Mouse (Mus musculus): ENCODE data around the gene Fads3.

The Fads3 gene

DNA sequence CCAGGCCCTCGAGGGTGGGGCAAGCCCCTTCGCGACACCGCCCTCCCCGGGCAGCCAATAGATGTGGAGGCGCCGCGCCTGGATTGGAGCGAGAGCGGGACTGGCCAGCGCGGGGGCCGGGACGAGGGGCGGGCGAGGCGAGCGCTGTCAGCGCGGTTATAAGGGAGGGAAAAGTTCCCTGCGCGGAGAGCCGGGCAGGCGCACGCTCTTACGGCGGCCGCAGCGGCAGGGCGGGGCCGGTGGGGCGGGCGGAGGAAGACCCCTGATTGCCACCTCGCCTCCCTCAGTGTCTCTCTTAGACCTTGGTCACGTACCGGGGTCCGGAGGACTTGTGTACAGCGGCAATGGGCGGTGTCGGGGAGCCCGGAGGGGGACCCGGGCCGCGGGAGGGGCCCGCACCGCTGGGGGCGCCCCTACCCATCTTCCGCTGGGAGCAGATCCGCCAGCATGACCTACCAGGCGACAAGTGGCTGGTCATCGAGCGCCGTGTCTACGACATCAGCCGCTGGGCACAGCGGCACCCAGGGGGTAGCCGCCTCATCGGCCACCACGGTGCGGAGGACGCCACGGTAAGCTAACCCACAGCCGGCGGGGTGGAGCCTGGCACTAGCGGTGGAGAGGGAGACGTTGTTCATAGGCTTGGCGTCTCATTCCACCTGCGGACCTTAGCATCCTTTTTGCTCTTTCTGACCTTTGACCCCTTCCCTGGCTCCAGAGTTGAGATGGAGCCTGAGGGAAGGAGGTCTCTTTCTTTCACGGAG, at the start of gene Fads3:
Gene Fads3, plus strand, starts transcription at position 182 of the 761 bp plus-strand sequence.
- DNase-seq (ENCODE audit: low read depth) = peak; percentile 94

DNA sequence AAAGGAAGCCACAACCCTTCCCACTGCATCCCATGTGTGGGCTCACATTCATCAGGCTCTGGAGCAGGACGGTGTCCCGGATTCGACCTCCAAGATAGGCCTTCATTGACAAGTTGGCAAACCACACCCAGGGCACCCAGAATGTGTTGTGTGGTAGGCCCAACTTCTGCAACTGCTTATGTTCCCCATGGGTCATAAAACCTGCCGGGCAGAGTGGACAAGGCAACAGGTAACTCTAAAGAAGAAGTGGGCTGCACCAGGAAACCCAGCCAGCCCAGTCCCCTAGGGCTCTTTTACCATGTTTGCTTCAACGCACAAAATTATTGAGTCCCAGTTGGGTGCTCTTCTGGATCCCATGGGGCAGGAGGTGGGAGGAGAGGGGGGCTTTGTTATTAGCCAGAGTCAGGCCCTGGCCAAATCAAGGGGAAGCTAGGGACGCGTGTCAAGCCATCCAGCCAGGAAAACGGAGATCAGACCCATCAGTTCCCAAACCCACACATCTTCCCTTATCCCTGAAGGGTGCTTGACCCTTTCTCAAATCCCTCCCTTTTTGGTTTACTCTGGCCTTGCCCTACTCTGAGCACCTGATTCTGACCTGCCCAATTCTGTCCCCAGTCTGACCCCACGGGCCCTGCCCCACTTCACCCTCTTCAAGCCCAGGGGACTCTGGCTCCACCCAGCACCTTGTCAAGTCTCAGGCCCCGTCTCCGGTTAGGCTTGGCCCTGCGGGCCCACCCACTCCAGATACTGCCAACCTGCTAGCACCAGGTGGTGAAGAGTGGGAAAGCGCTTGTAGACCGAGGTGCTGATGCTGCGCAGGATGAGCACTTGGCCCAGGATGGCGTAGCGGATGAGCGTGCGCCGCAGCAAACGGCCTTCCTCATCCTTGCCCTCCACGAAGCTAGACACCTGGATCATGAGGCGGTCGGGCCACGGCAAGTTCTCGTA, 49.1 kb upstream of the Fads3 start:
- no peak for DNase-seq (ENCODE audit: low read depth)

DNA sequence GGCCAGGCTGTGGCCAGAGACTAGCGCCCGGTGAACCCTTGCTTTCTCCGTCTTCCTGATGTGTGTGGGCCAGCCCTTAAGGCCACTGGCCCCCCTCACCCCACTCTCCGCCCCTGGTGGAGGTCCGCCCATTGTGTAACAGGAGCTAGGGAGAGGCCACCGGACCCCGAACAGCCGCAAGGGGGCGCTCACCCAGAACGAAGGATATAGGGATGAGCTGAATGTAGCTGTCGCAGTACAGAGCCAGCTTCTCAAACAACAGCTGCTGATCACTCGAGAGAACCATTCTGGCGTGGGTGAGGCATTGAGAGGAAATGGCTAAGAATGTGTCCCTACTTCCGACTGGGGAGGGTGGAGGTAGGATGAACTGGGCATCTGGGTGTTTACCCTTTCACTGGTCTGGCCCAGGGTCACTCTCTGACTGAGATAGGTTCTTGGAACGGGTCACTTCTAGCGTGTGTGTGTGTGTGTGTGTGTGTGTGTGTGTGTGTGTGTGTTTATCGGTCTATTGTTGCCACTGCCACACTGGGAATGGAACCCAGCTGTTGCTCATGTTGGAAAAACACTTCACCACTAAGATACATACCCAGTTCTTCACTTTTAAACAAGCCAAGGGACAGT, 48.2 kb upstream of the Fads3 start:
- DNase-seq (ENCODE audit: low read depth) = peak; percentile 79

DNA sequence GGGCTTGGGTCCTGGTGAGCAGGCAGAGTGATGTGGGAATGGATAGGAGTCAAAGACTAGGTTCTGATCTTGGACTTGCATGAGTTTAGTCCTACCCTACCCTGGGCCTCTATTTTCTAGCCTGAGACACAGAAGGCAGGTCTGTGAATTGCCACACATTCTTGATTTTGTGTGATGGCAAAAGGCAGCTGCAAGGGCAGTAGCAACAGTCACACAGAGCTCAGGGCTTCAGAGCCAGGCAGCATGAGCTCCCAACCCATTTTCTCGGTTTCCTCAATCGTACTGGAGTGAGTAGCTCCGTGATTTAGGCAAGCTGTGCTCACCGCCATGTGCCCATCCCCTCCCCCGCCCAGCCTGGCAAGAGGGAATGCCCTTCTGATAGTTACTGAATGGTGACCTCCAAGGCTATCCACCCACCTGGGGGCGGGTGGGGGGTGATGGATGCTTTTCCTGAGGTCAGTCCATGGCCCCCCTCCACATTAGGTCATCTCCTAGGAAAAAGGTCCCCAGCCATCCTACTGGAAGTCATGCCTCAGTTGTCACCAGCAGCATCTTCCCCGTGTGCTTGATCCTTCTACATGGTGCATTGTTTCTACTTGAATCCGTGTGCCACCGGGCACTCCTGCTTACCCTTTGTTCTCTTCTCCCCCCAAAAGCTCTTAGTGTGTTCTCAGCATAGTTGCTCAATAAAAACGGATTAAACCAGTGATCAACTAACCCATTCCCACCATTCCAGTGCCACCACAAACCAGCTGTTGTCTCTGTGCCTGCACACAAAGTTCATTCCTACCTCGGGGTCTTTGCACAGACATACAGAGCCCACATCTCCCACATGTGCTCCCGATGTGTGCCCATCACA, 43.9 kb upstream of the Fads3 start:
- DNase-seq (ENCODE audit: low read depth) = no peak

DNA sequence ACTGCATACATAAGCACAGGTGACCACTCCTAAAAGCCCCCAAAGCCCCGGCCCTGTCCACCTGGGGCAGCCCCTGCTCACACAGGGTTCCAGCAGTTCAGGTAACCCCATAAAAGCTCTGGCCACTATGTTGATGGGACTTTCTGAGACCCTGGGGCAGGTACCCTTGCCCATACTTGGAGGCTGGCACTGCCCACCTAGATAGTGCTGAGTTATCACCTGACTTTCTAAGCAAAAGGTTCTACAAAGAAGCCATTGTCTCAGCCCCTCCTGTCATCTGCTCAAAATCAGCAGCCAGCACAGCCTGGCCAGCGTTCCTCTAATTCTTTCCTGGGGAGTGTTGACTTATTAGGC, 43.3 kb upstream of the Fads3 start:
- no peak for DNase-seq (ENCODE audit: low read depth)

DNA sequence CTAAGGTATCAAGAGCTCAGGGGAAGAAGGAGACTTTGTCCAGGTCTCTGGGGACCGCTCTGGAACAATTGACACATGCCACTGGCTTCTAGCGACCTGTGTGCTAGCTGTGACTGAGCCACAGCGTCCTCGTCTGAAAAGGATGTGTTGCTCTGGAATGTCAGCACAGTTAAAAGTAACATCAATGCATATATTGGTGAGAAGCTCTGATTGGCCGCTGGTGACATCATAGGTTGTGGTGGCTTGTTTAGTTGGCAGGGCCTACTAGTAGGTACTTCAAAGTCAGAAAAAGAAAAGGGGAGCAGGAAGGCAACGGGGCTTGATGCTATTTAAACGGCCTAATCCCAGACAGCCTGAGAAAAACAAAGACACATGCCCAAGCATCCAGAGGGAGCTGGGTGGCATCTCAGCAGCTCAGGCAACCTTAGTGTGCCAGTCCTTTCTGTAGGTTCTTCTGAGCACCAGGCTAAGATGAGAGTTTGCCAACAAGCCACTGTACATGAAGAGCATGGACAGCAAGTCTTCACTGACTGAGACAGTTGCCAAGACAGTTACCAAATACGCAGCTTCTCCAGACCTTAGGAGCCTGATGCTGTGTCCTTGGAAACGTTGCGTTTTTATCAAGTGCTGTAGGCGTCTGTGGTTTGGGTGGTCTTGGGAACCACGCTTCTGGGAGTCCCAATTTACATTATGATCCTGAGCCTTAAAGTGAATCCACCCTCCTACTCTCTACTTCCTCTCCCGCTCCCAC, 42.5 kb upstream of the Fads3 start:
- DNase-seq (ENCODE audit: low read depth) = no peak

DNA sequence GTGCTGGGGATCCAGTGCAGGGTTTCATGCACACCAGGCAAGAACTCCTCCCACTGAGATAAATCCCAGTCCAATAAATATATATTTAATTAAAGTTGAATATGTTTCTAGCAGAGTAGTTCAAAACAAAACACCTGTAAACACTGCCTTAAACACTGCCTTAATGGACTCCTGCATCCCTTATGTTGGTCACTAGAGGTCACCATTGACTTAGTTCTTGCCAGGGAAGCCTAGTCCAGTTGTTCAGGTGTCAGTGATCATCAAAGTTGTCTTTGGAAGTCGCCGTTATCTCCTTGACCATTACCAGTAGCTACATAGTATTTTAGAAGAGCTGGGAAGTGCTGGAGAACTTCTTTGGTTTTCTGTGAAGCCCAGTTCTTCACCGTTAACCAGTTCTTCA, 41.0 kb upstream of the Fads3 start:
- peak; percentile 83 for DNase-seq (ENCODE audit: low read depth)

DNA sequence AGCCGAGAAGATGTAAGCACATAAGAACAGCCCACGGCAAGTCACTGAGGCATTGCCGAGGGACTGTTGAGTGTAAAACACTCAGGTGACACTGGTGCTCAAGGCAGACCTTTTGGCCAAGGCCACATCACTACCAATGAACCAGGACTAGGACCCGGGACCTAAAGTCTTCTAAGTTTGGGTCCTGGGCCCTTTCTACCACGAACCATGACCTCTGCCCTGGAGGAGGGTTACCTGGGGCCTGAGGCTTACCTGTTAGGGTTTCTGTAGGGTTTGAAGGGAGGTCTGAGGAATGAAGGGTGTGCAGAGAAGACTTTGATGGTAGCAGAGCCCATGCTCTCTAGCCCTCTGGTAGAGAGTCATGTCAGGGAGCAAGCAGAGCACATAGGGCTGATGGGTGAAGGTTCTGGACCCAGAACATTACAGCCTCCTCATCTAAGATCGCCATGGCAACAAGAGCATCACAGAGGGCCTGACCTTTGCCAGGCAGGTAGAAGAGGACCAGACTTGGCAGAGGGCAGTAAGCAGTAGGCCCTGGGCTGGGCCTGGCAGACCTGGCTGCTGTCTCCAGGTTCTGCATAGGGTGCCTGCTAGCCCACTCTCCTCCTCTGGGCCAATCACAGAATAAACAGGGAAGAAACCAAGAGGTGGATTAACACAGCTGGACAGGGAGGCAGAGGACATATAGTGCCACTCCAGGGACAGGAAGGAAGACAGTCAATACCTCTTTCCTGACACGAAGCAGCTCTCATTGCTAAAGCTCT, 40.0 kb upstream of the Fads3 start, which contains the start of the genes Best1 and Rab3il1:
Gene Best1, minus strand, starts transcription at position 428 of the 764 bp plus-strand sequence.
Gene Rab3il1, plus strand, starts transcription at position 464 of the 764 bp plus-strand sequence.
- DNase-seq (ENCODE audit: low read depth) = no peak

DNA sequence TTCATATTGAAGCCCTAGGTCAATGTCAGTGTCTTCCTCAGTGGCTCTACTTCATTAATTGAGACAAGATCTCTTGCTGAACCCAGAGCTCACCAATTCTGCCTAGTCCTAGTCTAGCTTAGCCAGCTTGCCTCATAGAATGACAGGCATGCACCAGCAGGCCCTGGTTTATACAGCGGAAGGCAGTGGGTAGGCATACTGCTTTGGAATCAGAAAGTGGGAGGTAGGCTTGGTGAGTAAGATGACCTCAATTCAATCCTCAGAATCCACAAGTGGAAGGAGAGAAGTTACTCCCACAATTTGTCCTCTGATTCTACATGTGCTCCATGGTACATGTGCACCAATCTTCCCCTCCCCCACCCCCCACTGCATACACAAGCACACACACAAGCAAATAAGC, 37.7 kb upstream of the Fads3 start:
- no peak for DNase-seq (ENCODE audit: low read depth)

DNA sequence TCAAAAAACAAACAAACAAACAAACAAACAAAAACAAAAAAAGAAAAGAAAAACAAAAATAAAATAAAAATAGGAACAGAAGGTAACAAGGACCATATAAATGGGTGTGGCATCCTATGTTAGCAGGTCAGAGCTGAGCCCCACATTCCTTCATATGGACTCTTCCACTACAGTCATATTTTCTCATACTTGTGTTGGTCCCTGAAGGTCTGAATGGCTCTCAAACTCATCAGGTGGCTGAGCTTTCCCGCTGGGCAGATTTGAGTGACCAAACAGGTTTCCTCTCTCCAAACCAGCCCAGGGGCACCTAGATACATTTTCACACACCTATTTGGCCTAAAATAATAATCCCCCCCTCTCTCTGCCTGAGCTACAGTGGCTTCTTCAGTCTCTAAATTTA, 30.0 kb upstream of the Fads3 start:
- DNase-seq (ENCODE audit: low read depth) = no peak

DNA sequence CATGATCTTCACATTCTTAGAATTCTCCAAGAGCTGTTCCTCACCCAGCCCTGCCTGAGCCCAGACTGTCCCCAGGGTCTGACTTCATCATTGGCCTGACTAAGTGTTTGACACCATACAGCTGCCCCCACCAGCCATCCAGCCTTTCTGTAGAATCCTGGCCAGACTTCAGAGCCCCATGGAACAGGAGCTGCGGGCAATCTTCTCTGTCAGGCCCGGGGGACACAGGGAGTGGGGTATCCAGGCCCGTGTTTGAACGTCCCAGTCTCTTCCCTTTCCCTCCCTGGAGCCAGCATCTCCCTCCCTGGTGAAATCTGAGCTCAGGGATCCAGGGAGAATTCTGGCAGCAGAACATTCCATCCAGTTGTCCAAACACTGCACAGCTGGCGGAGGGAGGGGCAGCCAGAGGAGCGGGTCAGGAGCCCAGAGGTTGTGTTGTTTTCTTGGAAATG, 28.5 kb upstream of the Fads3 start:
- DNase-seq (ENCODE audit: low read depth) = peak; percentile 92

DNA sequence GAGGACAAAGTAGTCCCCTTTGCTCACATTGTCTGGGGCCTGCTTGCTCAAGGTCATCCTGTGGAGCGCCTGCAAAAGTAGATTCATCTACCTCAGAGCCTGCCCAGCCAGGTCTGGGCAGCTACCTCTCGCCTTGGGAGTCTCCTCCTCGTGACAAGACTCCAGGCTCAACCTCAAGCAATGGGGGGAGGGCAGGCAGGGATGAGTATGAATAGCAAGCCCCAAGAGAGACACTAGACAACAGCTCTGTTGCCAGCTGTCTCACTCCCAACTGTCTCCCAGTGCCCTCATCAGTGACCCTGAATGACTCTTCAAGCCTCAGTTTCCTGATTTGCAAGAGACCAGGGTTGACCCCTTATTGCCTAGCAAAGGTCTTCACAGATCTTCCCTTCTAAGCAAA, 28.0 kb upstream of the Fads3 start:
- DNase-seq (ENCODE audit: low read depth) = peak; percentile 81

DNA sequence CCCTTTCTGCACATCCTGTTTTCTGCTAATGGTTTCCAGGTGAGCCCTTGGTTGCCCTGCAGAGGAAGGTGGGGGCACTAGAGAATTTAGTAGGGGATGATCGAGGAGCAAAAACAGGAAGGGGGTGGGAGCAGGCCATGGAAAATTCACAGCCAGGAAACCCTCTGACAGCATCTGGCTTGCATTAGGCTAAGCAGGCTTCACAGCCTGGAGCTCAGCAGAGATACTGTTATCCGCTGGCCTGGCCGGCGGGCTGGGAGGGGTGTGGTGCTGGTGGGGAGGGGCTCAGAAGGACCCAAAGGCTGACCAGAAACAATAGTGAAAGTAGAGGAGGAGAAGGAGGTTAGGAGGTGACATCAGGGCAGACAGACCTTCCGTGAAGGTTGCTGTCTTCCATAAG, 27.5 kb upstream of the Fads3 start:
- peak; percentile 89 for DNase-seq (ENCODE audit: low read depth)

DNA sequence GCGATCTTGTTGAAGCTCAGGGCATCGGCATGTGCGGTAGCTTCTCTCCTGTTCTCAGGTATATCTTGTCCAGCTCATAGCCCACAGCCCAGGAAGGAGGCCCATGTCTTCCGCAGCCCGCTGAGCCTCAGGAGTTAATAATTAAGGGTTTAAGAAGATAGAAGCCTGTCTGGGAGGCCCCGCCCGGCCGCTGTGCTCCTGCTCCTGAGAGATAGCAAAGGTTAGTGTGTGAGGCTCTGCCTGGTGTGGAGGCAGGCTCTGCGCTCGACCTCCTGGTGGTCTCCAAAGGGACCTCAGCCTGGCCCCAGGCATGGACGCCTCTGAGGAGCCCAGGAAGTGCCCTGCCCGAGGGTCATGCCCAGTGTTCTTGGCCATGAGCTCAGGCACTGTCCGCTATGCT, 26.5 kb upstream of the Fads3 start:
- no peak for DNase-seq (ENCODE audit: low read depth)

DNA sequence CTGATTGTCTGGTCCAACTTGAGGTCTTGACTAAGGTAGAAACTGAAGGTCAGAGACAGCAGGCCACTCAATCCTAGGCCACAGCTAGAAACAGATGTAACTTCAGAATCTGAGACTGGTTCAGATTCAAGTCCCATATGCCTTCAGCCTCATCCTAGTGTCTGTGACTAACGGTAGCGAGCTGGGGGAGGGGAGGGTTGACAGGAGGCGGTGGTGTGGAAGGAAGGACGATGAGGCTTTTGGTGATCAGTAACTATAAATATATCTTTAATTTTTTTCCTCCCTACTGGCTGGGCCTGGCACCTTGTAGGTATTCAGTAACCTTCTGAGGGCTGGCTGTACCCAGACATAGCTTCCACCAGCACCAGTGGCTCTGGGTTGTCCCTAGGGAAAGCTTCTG, 25.9 kb upstream of the Fads3 start:
- DNase-seq (ENCODE audit: low read depth) = no peak

DNA sequence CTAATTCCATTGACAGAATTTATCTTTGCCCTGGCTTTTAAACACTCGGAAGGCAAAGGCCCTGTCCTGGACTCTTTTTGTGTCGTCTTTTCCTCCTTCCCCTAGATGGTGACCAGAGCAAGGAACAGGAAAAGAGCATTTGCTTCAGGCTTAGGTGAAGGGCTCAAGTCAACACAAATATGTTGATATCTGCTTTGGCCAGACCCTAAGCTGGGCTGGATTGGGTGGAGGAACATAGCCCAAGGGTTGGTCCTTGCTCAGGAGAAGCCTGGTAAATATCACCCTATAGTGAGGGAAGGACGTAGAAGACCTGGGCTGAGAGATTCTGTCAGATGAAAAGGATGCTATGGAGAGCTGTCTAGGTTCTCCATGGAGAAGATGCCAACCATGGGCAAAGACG, 25.2 kb upstream of the Fads3 start:
- no peak for DNase-seq (ENCODE audit: low read depth)

DNA sequence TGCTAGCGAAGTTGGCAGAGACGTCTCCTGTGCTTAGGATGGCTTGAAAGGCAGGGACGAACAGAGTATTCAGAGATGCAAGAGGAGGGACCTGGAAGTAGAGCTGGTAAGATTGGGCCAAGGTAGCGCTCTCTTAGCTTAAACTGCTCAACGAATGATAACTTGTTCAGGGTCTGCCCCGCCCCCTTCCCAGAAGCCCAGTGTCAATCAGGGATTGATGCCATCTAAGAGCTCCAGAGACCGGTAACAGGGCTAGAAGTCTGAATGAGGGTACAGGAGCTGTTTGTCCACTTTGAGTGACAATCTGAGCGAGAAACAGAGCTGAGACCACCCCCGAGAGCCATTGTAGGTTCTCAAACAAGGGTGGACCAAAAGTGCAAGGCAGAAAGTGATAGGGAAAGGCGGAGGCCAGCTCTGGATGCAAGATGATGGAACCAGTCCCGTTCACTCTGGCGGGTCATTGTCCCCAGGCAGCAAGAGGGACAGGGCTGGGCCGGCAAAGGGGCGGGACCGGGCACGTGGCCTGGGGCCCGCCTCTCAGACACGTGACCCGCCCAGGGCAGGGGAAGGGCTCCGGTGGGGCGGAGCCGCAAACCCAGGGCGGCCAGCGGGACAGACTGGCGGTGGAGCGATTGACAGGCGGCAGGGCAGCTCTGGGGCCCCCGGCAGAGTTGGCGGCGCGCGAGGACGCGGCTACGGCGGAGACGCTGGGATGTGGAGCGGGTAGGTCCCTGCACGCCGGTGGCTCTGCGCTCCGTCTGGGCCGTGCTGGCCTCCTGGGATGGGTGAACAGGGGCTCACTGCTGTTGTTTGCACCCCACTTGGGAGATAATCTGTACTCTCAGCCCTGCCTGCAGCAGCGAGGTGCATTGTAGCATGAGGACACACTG, 23.5 kb upstream of the Fads3 start:
- DNase-seq (ENCODE audit: low read depth) = no peak

DNA sequence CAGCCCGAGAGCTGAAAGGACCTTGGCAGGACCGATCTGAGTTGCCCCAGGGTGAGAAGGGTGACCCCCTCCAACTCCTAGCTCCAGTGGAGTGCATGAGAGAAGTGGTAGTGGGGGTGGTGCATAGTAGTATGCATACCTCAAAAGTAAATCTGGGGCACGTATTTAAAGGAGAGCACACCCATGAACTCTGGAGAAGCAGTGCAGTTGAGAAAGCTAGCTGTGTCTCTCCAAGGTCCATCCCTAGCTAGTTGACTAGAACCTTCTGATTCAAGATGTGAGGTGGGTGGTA, 22.9 kb upstream of the Fads3 start:
- no peak for DNase-seq (ENCODE audit: low read depth)

DNA sequence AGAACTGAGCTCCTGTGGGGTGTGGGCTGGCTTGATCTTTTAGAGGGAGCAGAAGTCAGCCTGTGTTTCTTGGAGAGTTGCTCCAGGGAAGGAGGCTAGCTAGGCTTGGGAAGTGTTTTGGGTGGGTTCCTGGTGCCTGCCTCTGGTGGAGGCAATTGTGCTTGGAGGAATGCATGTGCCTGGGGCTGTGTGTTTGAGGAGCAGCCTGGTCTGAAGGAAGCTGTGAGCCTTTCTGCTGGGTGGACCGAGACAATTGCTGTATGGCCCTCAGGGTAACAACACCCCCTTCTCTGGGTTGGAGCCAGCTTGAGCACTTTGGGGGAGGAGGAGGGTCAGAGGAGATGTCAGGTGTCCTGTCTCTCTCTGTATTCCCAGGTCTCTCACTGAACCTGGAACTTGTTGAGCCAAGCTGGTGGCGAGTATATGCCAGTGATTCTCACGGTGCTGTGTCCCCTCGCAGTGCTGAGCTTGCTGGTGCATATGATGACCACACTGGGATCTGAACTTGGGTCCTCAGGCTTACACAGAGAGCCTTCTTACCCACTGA, 22.1 kb upstream of the Fads3 start:
- DNase-seq (ENCODE audit: low read depth) = no peak
